Mouse (Mus musculus) midbrain, embryonic 16.5 days (tissue): ENCODE data around the gene Smarca2. TPM values are rescaled to one million over a fixed set of nuclear protein-coding genes. Genes with fewer than 3 reads are reported as not detected.

Experiments
- ATAC-seq: fragments of 200-750 bp; cut with Nextera tagmentation; 2 replicates; pipeline ENCODE4 v1.8.0; 2017; ENCODE audit warnings: moderate TSS enrichment
- H3K27ac ChIP-seq: fragments of 300-500 bp; sonication (generic); 2 replicates; pipeline ENCODE4 v1.5.1; 2014; ENCODE audit warnings: mild to moderate bottlenecking, low read length, mixed read lengths
- H3K27me3 ChIP-seq: fragments of 300-500 bp; sonication (generic); 2 replicates; pipeline ENCODE4 v1.6.1; 2014; ENCODE audit warnings: low read depth, low read length, mixed read lengths; ENCODE audit not compliant: control insufficient read depth, insufficient read depth
- H3K36me3 ChIP-seq: fragments of 300-500 bp; sonication (generic); 2 replicates; pipeline ENCODE4 v1.6.1; 2014; ENCODE audit warnings: mild to moderate bottlenecking, low read length, moderate library complexity, mixed read lengths; ENCODE audit not compliant: control insufficient read depth, insufficient read depth
- H3K4me1 ChIP-seq: fragments of 300-500 bp; sonication (generic); 2 replicates; pipeline ENCODE4 v1.6.1; 2014; ENCODE audit warnings: mild to moderate bottlenecking, low read length, mixed read lengths; ENCODE audit not compliant: control insufficient read depth, insufficient read depth
- H3K4me2 ChIP-seq: fragments of 300-500 bp; sonication (generic); 2 replicates; pipeline ENCODE4 v1.6.1; 2014; ENCODE audit warnings: mild to moderate bottlenecking, low read length, mixed read lengths
- H3K4me3 ChIP-seq: fragments of 300-500 bp; sonication (generic); 2 replicates; pipeline ENCODE4 v1.5.1; 2014; ENCODE audit warnings: low read depth, mild to moderate bottlenecking, low read length, moderate library complexity, mixed read lengths
- H3K9ac ChIP-seq: fragments of 300-500 bp; sonication (generic); 2 replicates; pipeline ENCODE4 v1.6.1; 2014; ENCODE audit warnings: low read depth, low read length, mixed read lengths
- H3K9me3 ChIP-seq: fragments of 300-500 bp; sonication (generic); replicated peaks from 2 replicates; pipeline ENCODE4 v1.6.1; 2014; ENCODE audit warnings: mild to moderate bottlenecking, low read length, mixed read lengths; ENCODE audit not compliant: control insufficient read depth, poor library complexity, severe bottlenecking
- WGBS: fragments of 180-500 bp; shearing (Covaris S2); extraction: QIAGEN DNeasy Blood & Tissue Kit; methylation state at CpG from one replicate; pipeline ENCODE4 v1.1.7; 2014; 5-methylcytosine and 5-hydroxymethylcytosine counted together
- polyA plus RNA-seq: library from polyadenylated mRNA; unstranded; fragments of >200 nt; fragmentation: Nextera tagmentation; extraction: Ambion mirVana; gene quantifications from 2 replicates; pipeline ENCODE4 v1.2.1, GENCODE M21; 2015

The Smarca2 gene
- polyA plus RNA-seq, result 160 and 178 TPM in 2 replicates

DNA sequence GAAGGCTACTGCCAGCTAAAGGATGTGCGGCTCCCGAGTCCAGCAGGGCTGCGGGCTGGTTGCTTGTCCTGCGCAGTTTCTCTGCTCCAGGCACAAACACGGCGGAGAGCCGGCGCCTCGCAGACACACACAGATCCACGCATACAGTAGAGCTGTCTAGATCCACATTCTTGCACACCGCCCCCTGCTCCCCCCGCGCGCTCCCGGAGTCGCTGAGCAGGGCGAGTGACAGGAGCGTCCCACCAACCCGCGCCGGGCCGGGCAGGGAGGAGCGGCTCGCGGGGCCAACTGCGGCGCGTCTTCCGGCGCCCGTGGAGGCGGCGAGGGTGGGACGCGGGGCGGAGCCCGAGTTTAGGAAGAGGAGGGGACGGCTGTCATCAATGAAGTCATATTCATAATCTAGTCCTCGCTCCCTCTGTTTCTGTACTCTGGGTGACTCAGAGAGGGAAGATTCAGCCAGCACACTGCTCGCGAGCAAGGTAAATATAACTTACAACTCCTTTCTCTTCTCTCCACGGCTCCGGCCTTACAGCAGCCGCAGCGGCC, at the start of gene Smarca2:
Gene Smarca2, plus strand, starts transcription at position 296 of the 546 bp plus-strand sequence.
- Histone ChIP-seq H3K27ac (peak within 1 kb of the TSS; percentile 96), H3K4me1 (peaks cover 14% of the 10 kb centered on the region), H3K36me3 (no peaks in the 10 kb centered on the region), H3K27me3 (no peaks in the 10 kb centered on the region), H3K4me2 (peak within 1 kb of the TSS; percentile 94), H3K4me3 (peak within 1 kb of the TSS; percentile 69), H3K9me3 (no peaks in the 10 kb centered on the region), H3K9ac (peak within 1 kb of the TSS; percentile 76)
- under 1% methylated on average over 40 of the region's 45 CpGs for WGBS
- ATAC-seq, result peak; percentile 98

DNA sequence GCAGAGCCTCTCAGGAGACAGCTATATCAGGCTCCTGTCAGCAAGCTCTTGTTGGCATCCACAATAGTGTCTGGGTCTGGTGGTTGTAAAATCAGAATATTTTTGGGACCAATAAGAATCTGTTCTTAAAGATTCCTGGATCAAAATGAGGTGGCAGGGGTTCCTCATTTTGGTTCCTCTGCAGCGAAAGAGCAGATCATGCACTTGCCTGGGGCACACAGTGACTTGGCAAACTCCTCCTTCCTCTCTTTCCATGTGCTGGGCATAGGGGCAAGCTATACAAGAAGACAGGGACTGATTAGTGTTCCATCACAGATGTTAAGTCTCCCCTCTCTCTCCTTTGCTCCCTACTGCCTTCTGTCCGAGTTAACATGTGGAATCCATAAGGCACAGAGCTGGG, 40.0 kb upstream of the Smarca2 start:
- Histone ChIP-seq H3K9ac (no peak overlapping the region), H3K27me3 (no peaks in the 10 kb centered on the region), H3K27ac (no peak overlapping the region), H3K4me3 (no peak overlapping the region), H3K4me1 (no peaks in the 10 kb centered on the region; the same call in 1 of the 2 replicates), H3K36me3 (no peaks in the 10 kb centered on the region), H3K9me3 (no peaks in the 10 kb centered on the region), H3K4me2 (no peak overlapping the region)
- no peak for ATAC-seq
- WGBS, result 83% methylated on average over 2 of the region's 2 CpGs

DNA sequence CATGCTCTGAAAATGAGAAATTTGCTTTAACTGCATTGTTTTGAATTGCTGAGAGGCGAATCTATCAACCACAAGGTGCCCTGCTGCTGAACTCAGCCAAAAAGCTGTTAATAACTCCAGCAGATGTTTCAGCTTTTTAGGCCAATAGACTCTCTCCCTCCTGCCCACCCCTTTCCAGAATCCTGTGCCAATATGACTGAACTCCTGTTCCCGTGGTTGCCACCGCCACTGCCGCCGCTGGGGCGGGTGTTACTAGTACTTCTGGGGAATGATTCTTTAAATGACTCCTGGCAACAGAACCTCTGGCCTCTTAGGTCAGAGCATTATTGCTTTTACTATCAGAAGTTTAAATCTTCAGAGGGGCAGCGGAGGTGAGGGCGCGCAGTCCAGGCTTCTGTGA, 38.7 kb upstream of the Smarca2 start:
- WGBS, result 77% methylated on average over 9 of the region's 9 CpGs
- H3K27ac ChIP-seq, result no peak overlapping the region
- no peak overlapping the region for H3K9ac ChIP-seq
- no peaks in the 10 kb centered on the region for H3K9me3 ChIP-seq
- no peaks in the 10 kb centered on the region for H3K27me3 ChIP-seq
- no peak overlapping the region for H3K4me2 ChIP-seq
- H3K36me3 ChIP-seq, result no peaks in the 10 kb centered on the region
- H3K4me3 ChIP-seq, result no peak overlapping the region
- no peaks in the 10 kb centered on the region; the same call in 1 of the 2 replicates for H3K4me1 ChIP-seq
- ATAC-seq, result no peak

DNA sequence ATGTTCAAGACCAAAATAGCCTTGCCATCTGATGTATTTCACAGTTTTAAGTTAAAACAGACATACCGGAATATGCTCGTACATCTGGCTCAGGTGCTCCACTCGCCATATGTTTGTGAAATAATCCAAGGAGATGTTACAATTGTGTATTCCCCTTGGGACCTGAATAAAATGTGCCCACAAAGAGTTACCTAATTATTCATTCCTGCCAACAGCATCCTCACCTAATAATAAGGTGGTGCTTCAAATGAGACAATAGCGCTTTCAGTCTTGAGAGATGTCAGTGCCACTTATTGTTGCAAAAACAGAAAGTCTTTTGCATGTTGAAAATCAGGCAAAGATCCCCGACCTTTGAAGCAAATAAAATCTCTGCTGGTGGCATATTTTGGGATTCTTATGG, 36.6 kb upstream of the Smarca2 start:
- no peak overlapping the region for H3K27ac ChIP-seq
- H3K9me3 ChIP-seq, result no peaks in the 10 kb centered on the region
- WGBS, result 75% methylated on average over 5 of the region's 5 CpGs
- no peak overlapping the region for H3K4me3 ChIP-seq
- ATAC-seq, result no peak
- H3K4me2 ChIP-seq, result no peak overlapping the region
- no peaks in the 10 kb centered on the region for H3K27me3 ChIP-seq
- H3K9ac ChIP-seq, result no peak overlapping the region
- no peaks in the 10 kb centered on the region; the same call in 1 of the 2 replicates for H3K4me1 ChIP-seq
- H3K36me3 ChIP-seq, result no peaks in the 10 kb centered on the region

DNA sequence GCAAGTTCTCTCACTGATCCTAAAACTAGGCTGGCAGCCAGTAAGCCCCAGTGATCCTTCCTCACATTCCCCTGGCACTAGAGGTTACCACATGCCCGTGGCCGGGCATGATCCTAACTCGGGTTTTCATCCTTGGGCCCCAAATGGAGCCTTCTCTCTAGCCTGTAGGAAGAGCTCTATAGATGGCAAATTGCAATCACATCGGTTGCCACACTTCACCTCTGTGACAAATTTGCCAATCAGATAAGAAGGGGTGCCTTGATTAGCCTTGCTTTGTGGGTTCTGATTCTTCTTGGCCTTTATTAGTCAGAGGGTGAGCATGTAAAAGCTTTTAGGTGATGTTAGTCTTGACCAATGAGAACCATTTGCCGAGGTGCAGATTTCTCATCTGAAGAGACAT, 35.9 kb upstream of the Smarca2 start:
- Histone ChIP-seq H3K27me3 (no peaks in the 10 kb centered on the region), H3K27ac (no peak overlapping the region), H3K36me3 (no peaks in the 10 kb centered on the region), H3K9ac (no peak overlapping the region), H3K4me2 (no peak overlapping the region), H3K9me3 (no peaks in the 10 kb centered on the region), H3K4me3 (no peak overlapping the region), H3K4me1 (no peaks in the 10 kb centered on the region; the same call in 1 of the 2 replicates)
- WGBS, result 88% methylated on average over 5 of the region's 5 CpGs
- no peak for ATAC-seq

DNA sequence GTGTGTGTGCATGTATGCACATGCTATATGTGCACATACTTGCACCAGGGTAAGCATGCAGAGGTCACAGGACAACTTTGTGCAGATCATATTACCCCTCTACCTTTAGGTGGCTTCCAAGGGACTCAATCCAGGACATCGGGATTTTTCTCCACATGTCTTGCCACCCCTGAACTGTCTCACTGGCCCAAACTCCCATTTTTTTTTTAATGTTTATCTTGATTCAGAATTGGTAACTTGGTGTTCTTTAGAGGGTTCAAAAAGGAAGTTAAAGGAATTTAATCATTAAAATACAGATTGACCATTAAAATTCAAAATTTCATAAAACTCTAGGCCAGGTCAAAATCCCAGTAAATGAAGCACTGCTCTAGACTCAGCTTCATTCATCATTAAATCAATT, 35.4 kb upstream of the Smarca2 start:
- Histone ChIP-seq H3K36me3 (no peaks in the 10 kb centered on the region), H3K27ac (no peak overlapping the region), H3K4me3 (no peak overlapping the region), H3K9me3 (no peaks in the 10 kb centered on the region), H3K4me1 (no peaks in the 10 kb centered on the region; the same call in 1 of the 2 replicates), H3K27me3 (no peaks in the 10 kb centered on the region), H3K9ac (no peak overlapping the region), H3K4me2 (no peak overlapping the region)
- WGBS, result 93% methylated on average over 1 of the region's 1 CpGs
- no peak for ATAC-seq

DNA sequence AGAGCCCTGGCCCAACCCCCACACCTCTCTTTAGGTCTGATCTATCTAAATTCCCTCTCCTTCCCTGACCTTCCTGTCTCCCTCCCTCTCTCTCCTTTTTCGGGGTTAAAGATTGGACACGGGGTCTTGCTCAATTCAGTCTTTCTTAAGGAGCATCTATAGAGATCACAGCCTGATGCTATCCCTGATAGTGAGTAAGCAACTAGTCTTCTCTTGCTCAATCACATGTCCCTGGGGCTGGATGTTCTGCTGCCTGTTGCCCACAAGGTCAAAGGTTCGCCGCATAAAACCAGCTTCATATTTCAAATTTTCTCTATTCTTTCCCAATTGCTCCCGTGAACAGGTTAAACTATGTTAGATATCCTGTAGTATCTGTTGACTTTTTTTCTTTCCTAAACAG, 25.2 kb upstream of the Smarca2 start:
- WGBS, result 89% methylated on average over 5 of the region's 5 CpGs
- no peak overlapping the region for H3K4me2 ChIP-seq
- no peak for ATAC-seq
- H3K9ac ChIP-seq, result no peak overlapping the region
- no peak overlapping the region for H3K4me3 ChIP-seq
- H3K9me3 ChIP-seq, result no peaks in the 10 kb centered on the region
- H3K27ac ChIP-seq, result no peak overlapping the region
- H3K27me3 ChIP-seq, result no peaks in the 10 kb centered on the region
- H3K36me3 ChIP-seq, result no peaks in the 10 kb centered on the region
- no peaks in the 10 kb centered on the region for H3K4me1 ChIP-seq

DNA sequence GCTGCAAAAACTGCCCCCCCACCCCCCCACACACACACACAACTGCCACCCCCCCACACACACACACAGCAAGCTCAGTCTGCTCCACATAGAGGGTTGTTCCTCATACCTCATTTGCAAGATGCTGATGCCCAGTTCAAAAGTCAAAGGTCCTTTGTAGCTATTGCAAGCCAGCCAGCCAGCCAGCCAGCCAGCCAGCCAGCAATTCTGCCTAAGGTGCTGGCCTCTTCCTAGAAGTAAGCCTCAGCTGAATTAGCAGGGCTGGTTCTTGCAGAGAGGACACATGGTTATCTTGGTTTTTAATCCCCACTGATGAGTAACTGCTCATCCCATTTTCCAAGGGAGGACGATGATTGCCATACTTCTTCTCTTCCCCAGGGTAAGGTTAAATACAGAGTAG, 24.8 kb upstream of the Smarca2 start:
- H3K4me2 ChIP-seq, result no peak overlapping the region
- H3K27ac ChIP-seq, result no peak overlapping the region
- H3K27me3 ChIP-seq, result no peaks in the 10 kb centered on the region
- no peak overlapping the region for H3K9ac ChIP-seq
- no peak for ATAC-seq
- 80% methylated on average over 1 of the region's 1 CpGs for WGBS
- H3K4me3 ChIP-seq, result no peak overlapping the region
- H3K36me3 ChIP-seq, result no peaks in the 10 kb centered on the region
- no peaks in the 10 kb centered on the region for H3K4me1 ChIP-seq
- no peaks in the 10 kb centered on the region for H3K9me3 ChIP-seq

DNA sequence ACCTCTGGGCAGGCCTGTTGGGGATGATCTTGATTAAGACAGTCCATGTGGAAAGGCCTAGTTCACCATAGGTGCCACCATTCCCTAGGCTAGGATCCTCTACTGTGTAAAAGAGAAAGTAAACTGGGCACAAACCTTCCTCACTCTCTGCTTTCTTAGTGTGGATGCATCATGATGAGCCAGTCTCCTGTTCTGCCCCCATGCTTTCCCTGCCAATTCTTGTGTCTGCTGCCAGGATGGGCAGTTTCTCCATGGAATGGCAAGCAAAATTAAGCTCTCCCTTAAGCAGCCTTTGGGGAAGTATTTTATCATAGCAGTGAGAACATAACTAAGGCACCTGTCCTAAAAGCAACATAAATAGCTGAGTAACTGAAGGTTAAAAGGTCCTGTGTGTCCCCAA, 10.2 kb upstream of the Smarca2 start:
- H3K27me3 ChIP-seq, result no peaks in the 10 kb centered on the region
- H3K4me3 ChIP-seq, result no peak overlapping the region
- H3K9ac ChIP-seq, result no peak overlapping the region
- no peak for ATAC-seq
- no peaks in the 10 kb centered on the region for H3K4me1 ChIP-seq
- H3K36me3 ChIP-seq, result no peaks in the 10 kb centered on the region
- H3K4me2 ChIP-seq, result no peak overlapping the region
- H3K9me3 ChIP-seq, result no peaks in the 10 kb centered on the region
- H3K27ac ChIP-seq, result no peak overlapping the region
